Mouse (Mus musculus) left cerebral cortex, adult 2 months (tissue): ENCODE measurements at regions not wholly inside any gene's neighbourhood (a gene's known extent, or its start where the extent isn't known, plus 50 kb on each side); places are given as distances from the start of the nearest gene placed in this dataset.
A peak's percentile ranks its signal among the peaks of the same experiment; 100 is the strongest.

Source experiments
- DNase-seq, 2 experiments: peaks; one replicate each; pipeline ENCODE4 v3.0.0; 2021 to 2022; ENCODE audit warnings: low spot score in 2 of 2, mixed read lengths in 1 of 2; ENCODE audit errors: extremely low spot score in 1 of 2
- H3K27ac ChIP-seq: fragments of 200-600 bp; 2 replicates; pipeline ENCODE4 v1.8.1; 2022
- H3K4me3 ChIP-seq: fragments of 200-600 bp; 2 replicates; pipeline ENCODE4 v1.8.1; 2022
- CTCF ChIP-seq: fragments of 200-600 bp; IDR thresholded peaks from 2 replicates; pipeline ENCODE4 v1.8.1; 2022; ENCODE audit warnings: antibody characterized with exemption, mild to moderate bottlenecking, moderate library complexity
- intact Hi-C: fragments of 180-260 bp; cut with DNase I; formaldehyde crosslinking; loops from one replicate; pipeline ENCODE4 v1.15.1; 2025

- H3K27ac ChIP-seq = no peak overlapping the region
- no peak overlapping the region for H3K4me3 ChIP-seq
- peak in 1 of 2 experiments; percentile 9 for DNase-seq
- intact Hi-C loops = no loop called here
- TF ChIP-seq CTCF = no peak
These were observed 117.4 kb upstream of the Esp38 start for GRCm38 (mm10) chr17:39832900-39833299.
